Comparison of ENCODE assay signal across 13 mouse cellular contexts in the genomic region with DNA sequence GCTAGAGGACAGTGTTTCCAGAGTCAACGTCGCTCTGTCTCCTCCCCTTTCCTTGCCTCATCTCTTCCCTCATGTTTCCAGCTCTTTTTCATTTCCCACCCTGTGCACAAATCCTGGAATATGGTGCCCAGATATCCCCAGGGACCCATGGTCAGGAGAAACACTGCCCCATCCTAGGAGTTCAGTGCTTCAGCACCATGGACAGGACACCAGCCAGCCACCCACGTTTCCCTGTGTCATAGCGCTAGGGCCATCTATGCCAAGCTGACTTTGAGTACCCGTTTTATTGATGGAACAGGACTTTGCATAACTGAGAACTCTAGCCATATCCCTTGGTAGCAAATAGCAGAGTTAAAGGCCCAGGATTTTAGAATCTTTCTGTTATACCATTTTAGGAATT. TPM values are rescaled to one million over a fixed set of nuclear protein-coding genes. Genes with fewer than 3 reads are reported as not detected.
A peak's percentile ranks its signal among the peaks of the same experiment; 100 is the strongest.
DNase-seq lines count a peak whose midpoint lies in the region; ATAC-seq lines count a peak whose summit lies in the region.
"Had no signal": no experiment of that assay in that cellular context is flagged by ENCODE, and none has a peak within 500 bp of the region (broad histone marks: within the 10 kb centered on the region; RNA-seq: fewer than 3 reads in every experiment).

No protein-coding gene starts in this region.

- no peak overlapping the region for H3K27ac ChIP-seq in hindbrain, embryonic 11.5 days (ENCODE audit: low read depth, low read length)
- H3K27ac ChIP-seq in hindbrain, embryonic 16.5 days (ENCODE audit: low read depth, low read length): no peak overlapping the region
- H3K27ac ChIP-seq: embryonic facial prominence, embryonic 12.5 days; limb, embryonic 15.5 days had no signal

- H3K9ac ChIP-seq in hindbrain, embryonic 11.5 days (ENCODE audit: low read depth, low read length): no peak overlapping the region
- no peak overlapping the region for H3K9ac ChIP-seq in hindbrain, embryonic 16.5 days (ENCODE audit: low read depth, low read length)
- H3K9ac ChIP-seq: embryonic facial prominence, embryonic 12.5 days; limb, embryonic 15.5 days had no signal

- WGBS in hindbrain, embryonic 11.5 days: 40% methylated on average over 5 of the region's 5 CpGs
- 36% methylated on average over 5 of the region's 5 CpGs for WGBS in hindbrain, embryonic 16.5 days

- no peaks in the 10 kb centered on the region for H3K27me3 ChIP-seq in hindbrain, embryonic 11.5 days (ENCODE audit: control insufficient read depth, insufficient read depth, low read length)
- H3K27me3 ChIP-seq in hindbrain, embryonic 16.5 days (replicated peaks; ENCODE audit: control insufficient read depth, insufficient read depth, low read length): no peaks in the 10 kb centered on the region
- H3K27me3 ChIP-seq: CH12.LX; embryonic facial prominence, embryonic 12.5 days; limb, embryonic 15.5 days had no signal

- peak; percentile 43 for DNase-seq in hindbrain, embryonic 11.5 days (ENCODE audit: low spot score)
- DNase-seq in ES-CJ7 (ENCODE audit: low read depth, low spot score): peak; percentile 11
- DNase-seq in adrenal gland, adult 8-10 months: peak; percentile 2
- peak; percentile 3 for DNase-seq in hindlimb bud, embryonic 11.5 days (ENCODE audit: extremely low spot score, low read depth, low spot score)
- no peak for DNase-seq in layer of hippocampus, adult 11-12 months (ENCODE audit: low spot score)
- DNase-seq in spleen, postnatal 36 days (ENCODE audit: low spot score in 2 of 2): no peak
- DNase-seq: thymus, postnatal 36 days had no signal

- ATAC-seq in hindbrain, embryonic 11.5 days (ENCODE audit: low FRiP score): no peak
- no peak for ATAC-seq in hindbrain, embryonic 16.5 days
- ATAC-seq in CD4-positive, CD25-positive, alpha-beta regulatory T cell, adult 4 months: no peak
- ATAC-seq: intestine, embryonic 16.5 days had no signal

- no peak overlapping the region for H3K4me3 ChIP-seq in hindbrain, embryonic 11.5 days (ENCODE audit: low read depth, low read length)
- no peak overlapping the region for H3K4me3 ChIP-seq in hindbrain, embryonic 16.5 days (ENCODE audit: low read length)
- H3K4me3 ChIP-seq: embryonic facial prominence, embryonic 12.5 days; limb, embryonic 15.5 days had no signal

- H3K36me3 ChIP-seq in hindbrain, embryonic 11.5 days (ENCODE audit: control insufficient read depth, insufficient read depth, low read length): no peaks in the 10 kb centered on the region
- H3K36me3 ChIP-seq in hindbrain, embryonic 16.5 days (ENCODE audit: control insufficient read depth, insufficient read depth, low read length): no peaks in the 10 kb centered on the region
- H3K36me3 ChIP-seq: embryonic facial prominence, embryonic 12.5 days; limb, embryonic 15.5 days had no signal

- peaks cover 3% of the 10 kb centered on the region; the same call in 1 of the 2 replicates for H3K4me1 ChIP-seq in hindbrain, embryonic 11.5 days (replicated peaks; ENCODE audit: control insufficient read depth, insufficient read depth, low read length)
- peaks cover 22% of the 10 kb centered on the region for H3K4me1 ChIP-seq in hindbrain, embryonic 16.5 days (ENCODE audit: control insufficient read depth, insufficient read depth, low read depth, low read length)
- H3K4me1 ChIP-seq: embryonic facial prominence, embryonic 12.5 days; limb, embryonic 15.5 days had no signal

- H3K9me3 ChIP-seq in hindbrain, embryonic 11.5 days (ENCODE audit: control insufficient read depth, low read length): no peaks in the 10 kb centered on the region
- no peaks in the 10 kb centered on the region for H3K9me3 ChIP-seq in hindbrain, embryonic 16.5 days (ENCODE audit: control insufficient read depth, low read length)
- H3K9me3 ChIP-seq: embryonic facial prominence, embryonic 12.5 days; limb, embryonic 15.5 days had no signal

- H3K4me2 ChIP-seq in hindbrain, embryonic 11.5 days (replicated peaks; ENCODE audit: low read depth, low read length): no peak overlapping the region
- H3K4me2 ChIP-seq in hindbrain, embryonic 16.5 days (ENCODE audit: low read length): no peak overlapping the region
- H3K4me2 ChIP-seq: embryonic facial prominence, embryonic 12.5 days; limb, embryonic 15.5 days had no signal

RNA-seq across cellular contexts. Expression of a gene that starts 55.0 kb away (rescaled TPM):
- 1.3 and 1.9 TPM in 2 replicates for polyA plus RNA-seq in hindbrain, embryonic 11.5 days (2014; fragmentation: Nextera tagmentation; extraction: Ambion mirVana)
- 9.9 and 11.2 TPM in 2 replicates for polyA plus RNA-seq in hindbrain, embryonic 16.5 days (2015; fragmentation: Nextera tagmentation; extraction: Ambion mirVana)
- 1 to 10 TPM in 3 of 4 experiments, under 1 TPM in 1; 0.92 to 2.9 (median 1.5) TPM for total RNA-seq in adrenal gland, adult 8-10 months (2022)
- not detected for polyA plus RNA-seq in CD4-positive, CD25-positive, alpha-beta regulatory T cell, adult 4 months (2017; shearing (Covaris generic))

Comparison
In these comparisons a context has a peak if more than half of its experiments do, and no peak if none do; other contexts are left out.
1. DNase-seq: peak in hindbrain, embryonic 11.5 days (single experiment), ES-CJ7 (single experiment), adrenal gland, adult 8-10 months (single experiment) and hindlimb bud, embryonic 11.5 days (single experiment); none in layer of hippocampus, adult 11-12 months (single experiment) and spleen, postnatal 36 days (0 of 2).